Comparison of ENCODE assay signal across 18 mouse cellular contexts in the genomic region with DNA sequence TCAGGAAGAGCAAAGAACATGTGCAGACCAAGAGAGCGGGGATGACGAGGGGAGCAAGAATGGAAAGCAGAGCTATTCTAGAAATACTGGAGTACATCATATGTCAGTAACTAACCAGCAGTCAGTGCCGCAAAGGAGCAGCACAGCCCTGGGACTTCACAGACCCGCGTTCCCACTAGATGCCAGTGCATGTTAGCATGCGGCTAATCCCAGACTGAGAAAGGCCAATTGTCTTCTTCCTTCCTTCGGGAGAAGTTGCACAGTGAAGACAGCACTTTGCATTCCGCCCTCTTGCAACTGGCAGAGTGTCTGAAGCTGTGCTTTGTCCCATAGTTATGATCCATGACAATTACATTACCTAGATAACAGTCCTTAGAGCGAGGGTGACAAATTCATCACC.
A peak's percentile ranks its signal among the peaks of the same experiment; 100 is the strongest.
DNase-seq lines count a peak whose midpoint lies in the region; ATAC-seq lines count a peak whose summit lies in the region.
"Had no signal": no experiment of that assay in that cellular context is flagged by ENCODE, and none has a peak within 500 bp of the region (broad histone marks: within the 10 kb centered on the region; RNA-seq: fewer than 3 reads in every experiment).

No protein-coding gene starts in this region.

- no peak overlapping the region for H3K27ac ChIP-seq in heart, embryonic 14.5 days (replicated peaks in 1 of 2; ENCODE audit: control insufficient read depth in 1 of 2, insufficient read depth in 1 of 2, low read depth in 2 of 2, low read length in 2 of 2)
- no peak overlapping the region for H3K27ac ChIP-seq in heart, embryonic 11.5 days (ENCODE audit: low read depth, low read length)
- H3K27ac ChIP-seq in neural tube, embryonic 14.5 days (ENCODE audit: low read depth, low read length) = no peak overlapping the region
- H3K27ac ChIP-seq in neural tube, embryonic 15.5 days (replicated peaks) = no peak overlapping the region
- H3K27ac ChIP-seq in midbrain, embryonic 15.5 days = no peak overlapping the region
- H3K27ac ChIP-seq: embryonic facial prominence, embryonic 13.5 days; forebrain, embryonic 12.5 days; heart, adult 2 months; hindbrain, embryonic 15.5 days had no signal

- DNase-seq in right cerebral cortex, postnatal 10 days (ENCODE audit: low spot score in 2 of 2) = no peak
- DNase-seq: adrenal gland, adult 8-10 months; adrenal gland, postnatal 36 days; cerebellum, adult 11 months; cerebellum, adult 8-10 months; cerebellum, postnatal 14 days; forebrain, postnatal 0 days; gastrocnemius, postnatal 14 days; heart, adult 2 months; heart, postnatal 36 days had no signal

- peaks cover 3 to 4% of the 10 kb centered on the region in 2 experiments; a peak in 2 of 4 replicates for H3K4me1 ChIP-seq in heart, embryonic 14.5 days (ENCODE audit: control insufficient read depth in 2 of 2, insufficient read depth in 2 of 2, low read length in 2 of 2)
- no peaks in the 10 kb centered on the region for H3K4me1 ChIP-seq in heart, embryonic 11.5 days (ENCODE audit: control insufficient read depth, insufficient read depth, low read length)
- H3K4me1 ChIP-seq in neural tube, embryonic 14.5 days (ENCODE audit: control insufficient read depth, insufficient read depth, low read length) = no peaks in the 10 kb centered on the region
- no peaks in the 10 kb centered on the region for H3K4me1 ChIP-seq in neural tube, embryonic 15.5 days
- 0 out of 2 replicates have a peak, but pooled peaks cover 3% of the 10 kb centered on the region for H3K4me1 ChIP-seq in midbrain, embryonic 15.5 days
- H3K4me1 ChIP-seq: hindbrain, embryonic 15.5 days had no signal

- H3K9ac ChIP-seq in heart, embryonic 14.5 days (ENCODE audit: low read length) = no peak overlapping the region
- no peak overlapping the region for H3K9ac ChIP-seq in heart, embryonic 11.5 days (ENCODE audit: low read depth, low read length)
- no peak overlapping the region for H3K9ac ChIP-seq in neural tube, embryonic 14.5 days (replicated peaks; ENCODE audit: low read depth, low read length)
- no peak overlapping the region for H3K9ac ChIP-seq in neural tube, embryonic 15.5 days (replicated peaks)
- H3K9ac ChIP-seq in midbrain, embryonic 15.5 days = no peak overlapping the region
- H3K9ac ChIP-seq: embryonic facial prominence, embryonic 13.5 days; forebrain, embryonic 12.5 days; forebrain, postnatal 0 days; hindbrain, embryonic 15.5 days had no signal

- no peaks in the 10 kb centered on the region for H3K9me3 ChIP-seq in heart, embryonic 14.5 days (ENCODE audit: control insufficient read depth, low read length)
- no peaks in the 10 kb centered on the region for H3K9me3 ChIP-seq in heart, embryonic 11.5 days (replicated peaks; ENCODE audit: control insufficient read depth, low read length)
- H3K9me3 ChIP-seq in neural tube, embryonic 14.5 days (ENCODE audit: control insufficient read depth, low read length) = no peaks in the 10 kb centered on the region
- no peaks in the 10 kb centered on the region for H3K9me3 ChIP-seq in neural tube, embryonic 15.5 days (replicated peaks)
- no peaks in the 10 kb centered on the region for H3K9me3 ChIP-seq in midbrain, embryonic 15.5 days
- H3K9me3 ChIP-seq: embryonic facial prominence, embryonic 13.5 days; forebrain, embryonic 12.5 days; hindbrain, embryonic 15.5 days had no signal

- WGBS in heart, embryonic 14.5 days = 43% methylated on average over 9 of the region's 9 CpGs
- WGBS in heart, embryonic 11.5 days (ENCODE audit: insufficient replicate concordance) = 59% methylated on average over 9 of the region's 9 CpGs
- 45% methylated on average over 9 of the region's 9 CpGs for WGBS in neural tube, embryonic 14.5 days
- 37% methylated on average over 9 of the region's 9 CpGs for WGBS in neural tube, embryonic 15.5 days
- 38% methylated on average over 9 of the region's 9 CpGs for WGBS in midbrain, embryonic 15.5 days

- H3K27me3 ChIP-seq in heart, embryonic 14.5 days (ENCODE audit: control insufficient read depth, insufficient read depth, low read length) = no peaks in the 10 kb centered on the region
- no peaks in the 10 kb centered on the region for H3K27me3 ChIP-seq in heart, embryonic 11.5 days (ENCODE audit: control insufficient read depth, insufficient read depth, low read length)
- H3K27me3 ChIP-seq in neural tube, embryonic 14.5 days (ENCODE audit: control insufficient read depth, insufficient read depth, low read length) = no peaks in the 10 kb centered on the region
- no peaks in the 10 kb centered on the region; the same call in 1 of the 2 replicates for H3K27me3 ChIP-seq in neural tube, embryonic 15.5 days (replicated peaks)
- no peaks in the 10 kb centered on the region for H3K27me3 ChIP-seq in midbrain, embryonic 15.5 days (replicated peaks)
- H3K27me3 ChIP-seq: forebrain, embryonic 12.5 days; hindbrain, embryonic 15.5 days had no signal

- H3K36me3 ChIP-seq in heart, embryonic 14.5 days (ENCODE audit: control insufficient read depth, insufficient read depth, low read length) = no peaks in the 10 kb centered on the region
- H3K36me3 ChIP-seq in heart, embryonic 11.5 days (ENCODE audit: control insufficient read depth, insufficient read depth, low read length) = no peaks in the 10 kb centered on the region
- no peaks in the 10 kb centered on the region for H3K36me3 ChIP-seq in neural tube, embryonic 14.5 days (ENCODE audit: control insufficient read depth, insufficient read depth, low read length)
- no peaks in the 10 kb centered on the region for H3K36me3 ChIP-seq in neural tube, embryonic 15.5 days
- H3K36me3 ChIP-seq in midbrain, embryonic 15.5 days (replicated peaks) = no peaks in the 10 kb centered on the region
- H3K36me3 ChIP-seq: embryonic facial prominence, embryonic 13.5 days; forebrain, embryonic 12.5 days; hindbrain, embryonic 15.5 days had no signal

- 0 out of 2 replicates have a peak overlapping the region, but pooled peaks have one; percentile 17 for H3K4me2 ChIP-seq in heart, embryonic 14.5 days (ENCODE audit: low read length)
- no peak overlapping the region for H3K4me2 ChIP-seq in heart, embryonic 11.5 days
- no peak overlapping the region for H3K4me2 ChIP-seq in neural tube, embryonic 14.5 days (ENCODE audit: low read depth, low read length)
- no peak overlapping the region for H3K4me2 ChIP-seq in neural tube, embryonic 15.5 days
- no peak overlapping the region; the same call in 1 of the 2 replicates for H3K4me2 ChIP-seq in midbrain, embryonic 15.5 days
- H3K4me2 ChIP-seq: embryonic facial prominence, embryonic 13.5 days; forebrain, embryonic 12.5 days; hindbrain, embryonic 15.5 days had no signal

- no peak overlapping the region for H3K4me3 ChIP-seq in heart, embryonic 14.5 days (ENCODE audit: control insufficient read depth in 1 of 2, insufficient read depth in 1 of 2, low read depth in 1 of 2, low read length in 2 of 2)
- H3K4me3 ChIP-seq in heart, embryonic 11.5 days (ENCODE audit: low read depth, low read length) = no peak overlapping the region
- no peak overlapping the region for H3K4me3 ChIP-seq in neural tube, embryonic 14.5 days (ENCODE audit: low read depth, low read length)
- no peak overlapping the region for H3K4me3 ChIP-seq in neural tube, embryonic 15.5 days (replicated peaks)
- H3K4me3 ChIP-seq in midbrain, embryonic 15.5 days = no peak overlapping the region
- H3K4me3 ChIP-seq: embryonic facial prominence, embryonic 13.5 days; forebrain, embryonic 12.5 days; heart, adult 2 months; hindbrain, embryonic 15.5 days had no signal

- no peak for ATAC-seq in heart, embryonic 14.5 days (ENCODE audit: insufficient number of reproducible peaks, insufficient read depth, low FRiP score, low read depth)
- no peak for ATAC-seq in heart, embryonic 11.5 days (replicated peaks; ENCODE audit: insufficient number of reproducible peaks, low FRiP score, low TSS enrichment)
- ATAC-seq in neural tube, embryonic 14.5 days (ENCODE audit: low read depth) = 0 out of 2 replicates have a peak, but pooled peaks have one; percentile 28
- no peak for ATAC-seq in neural tube, embryonic 15.5 days (ENCODE audit: low FRiP score)
- peak; percentile 56; the same call in 1 of the 2 replicates for ATAC-seq in midbrain, embryonic 15.5 days (replicated peaks)
- ATAC-seq: forebrain, postnatal 0 days had no signal

Comparison
In these comparisons a context has a peak if more than half of its experiments do, and no peak if none do; other contexts are left out.
1. ATAC-seq: peak in neural tube, embryonic 14.5 days (single experiment) and midbrain, embryonic 15.5 days (single experiment); none in heart, embryonic 14.5 days (single experiment), heart, embryonic 11.5 days (single experiment) and neural tube, embryonic 15.5 days (single experiment).